Mouse (Mus musculus) forelimb bud, embryonic 11.5 days (tissue): ENCODE results near the gene Krt28.

Experiments
- DNase-seq: peaks from one replicate; pipeline ENCODE4 v3.0.0-alpha.2; 2012; ENCODE audit warnings: low read depth, low spot score

Krt28 gene

DNA sequence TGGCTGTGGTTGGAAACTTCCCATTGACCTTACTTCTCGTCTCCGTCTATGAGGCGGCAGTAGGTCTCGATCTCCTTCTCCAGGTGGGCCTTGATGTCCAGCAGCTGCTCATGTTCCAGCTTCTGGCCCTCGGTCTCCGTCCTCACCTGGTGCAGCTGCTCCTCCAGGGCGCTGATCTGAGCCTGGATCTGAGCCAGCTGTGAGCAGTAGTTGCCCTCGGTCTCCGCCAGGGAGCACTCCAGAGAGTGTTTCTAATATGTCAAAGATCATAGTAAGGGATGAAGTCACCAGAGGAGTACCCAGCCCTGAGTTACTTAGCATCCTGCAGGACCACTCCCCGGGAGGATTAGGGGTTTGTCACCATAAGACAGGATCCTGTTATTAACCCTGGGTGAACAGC lies 7.9 kb downstream of the Krt28 start:
- DNase-seq: no peak

DNA sequence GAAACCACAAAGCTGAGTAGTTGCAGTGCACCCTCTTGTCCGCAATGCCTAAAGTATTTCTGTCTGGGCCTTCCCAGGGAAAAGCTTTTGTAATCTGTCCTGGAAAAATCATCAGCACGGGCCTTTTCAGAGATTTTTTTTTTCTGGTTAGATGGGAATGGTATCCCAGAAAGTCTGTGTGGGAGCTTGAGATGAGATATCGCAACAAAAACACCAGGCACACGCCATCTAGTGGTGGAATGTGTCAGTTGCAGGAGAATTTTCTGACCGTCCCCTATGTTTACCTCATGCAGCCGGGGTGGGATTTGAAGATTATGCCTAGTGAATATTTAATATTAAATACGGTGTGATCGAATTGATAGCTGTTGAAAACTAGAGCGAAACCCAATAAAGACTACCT lies 10.3 kb downstream of the Krt28 start:
- peak; percentile 62 for DNase-seq

DNA sequence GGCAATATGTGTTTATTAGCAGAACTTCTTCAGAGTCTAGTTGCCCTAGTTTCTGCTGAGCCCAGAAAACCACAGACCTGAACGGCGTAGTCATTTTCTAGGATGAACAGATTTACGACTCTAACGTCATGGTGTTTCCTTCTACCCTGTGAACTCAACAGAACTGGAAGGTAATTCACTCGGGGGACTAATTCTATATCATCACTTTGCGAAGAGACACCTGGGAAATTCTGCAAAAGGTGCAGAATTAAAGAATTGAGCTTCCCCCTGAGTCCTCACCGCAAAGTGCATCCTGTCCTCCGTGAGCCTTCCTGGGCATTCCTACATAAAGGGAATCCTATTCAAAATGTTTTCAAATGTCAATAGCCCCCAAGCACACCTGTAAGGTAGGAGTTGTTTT lies 13.3 kb downstream of the Krt28 start:
- DNase-seq: no peak

DNA sequence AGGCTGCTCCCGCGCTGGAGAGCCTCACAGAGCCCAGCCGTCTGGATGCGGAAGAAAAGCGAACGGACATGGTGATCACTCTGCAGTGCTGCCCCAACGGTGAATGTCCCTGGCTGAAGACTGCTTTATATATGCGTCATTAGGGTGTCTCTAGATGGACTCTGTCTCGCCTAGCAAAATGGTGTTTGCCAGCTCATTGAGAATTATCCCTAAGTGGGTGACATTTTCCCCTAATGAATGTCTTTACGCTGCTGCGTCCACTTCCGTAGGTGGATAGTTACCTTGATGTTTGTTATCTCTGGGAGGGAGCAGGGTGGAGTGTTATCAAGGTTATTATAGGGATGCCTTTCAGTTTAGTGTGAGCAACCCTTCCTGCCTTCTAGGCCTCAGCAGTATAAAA lies 23.7 kb downstream of the Krt28 start, which contains the start of gene Krt27:
Krt27 (minus strand) TSS at position 101 of the 400 bp plus-strand sequence.
- DNase-seq: no peak

DNA sequence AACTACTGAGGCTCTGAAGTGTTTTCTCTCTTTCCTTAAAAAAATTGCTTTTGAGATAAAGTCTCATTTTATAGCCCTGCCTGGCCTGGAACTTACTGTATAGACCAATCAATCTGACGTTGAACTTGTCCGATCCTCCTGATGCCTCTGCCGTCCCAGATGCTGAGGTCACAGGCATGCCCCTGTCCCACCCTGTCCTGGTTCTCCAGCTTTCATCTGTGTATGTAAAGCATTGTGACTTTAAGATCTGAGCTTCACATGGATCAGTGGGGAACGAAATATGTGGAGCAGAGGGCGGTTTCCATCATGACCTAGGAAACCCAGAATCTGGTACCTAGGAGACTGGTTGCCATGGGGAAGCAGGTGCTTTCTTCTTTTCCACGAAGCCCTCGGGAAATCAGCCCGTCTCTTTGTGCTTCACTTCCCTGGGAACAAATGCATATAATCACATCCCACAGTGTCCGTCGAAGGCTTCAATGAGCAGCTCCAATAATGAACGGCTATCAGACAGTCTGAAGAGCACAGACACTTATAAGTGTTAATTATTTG lies 35.3 kb downstream of the Krt28 start:
- DNase-seq: no peak

DNA sequence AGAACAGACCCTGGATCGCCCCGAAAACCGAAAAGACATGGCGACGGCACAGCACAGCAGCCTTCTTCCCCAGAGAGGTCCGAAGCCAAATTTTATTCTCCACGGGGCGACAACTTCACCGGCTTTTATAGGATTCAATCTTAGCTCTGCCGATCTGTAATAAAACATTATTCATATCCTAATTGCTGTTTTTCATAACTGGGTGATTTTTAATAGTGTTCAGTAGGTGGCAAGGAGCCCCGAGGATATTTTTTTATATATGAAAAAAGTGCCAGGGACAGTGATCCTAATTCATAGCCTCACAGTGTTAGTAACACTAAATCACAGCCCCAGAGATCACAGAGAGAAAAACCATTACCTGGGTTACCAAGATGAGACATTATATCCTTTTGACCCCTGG lies 36.8 kb downstream of the Krt28 start, which contains the start of gene Krt26:
Krt26 (minus strand) TSS at position 101 of the 400 bp plus-strand sequence.
- no peak for DNase-seq

DNA sequence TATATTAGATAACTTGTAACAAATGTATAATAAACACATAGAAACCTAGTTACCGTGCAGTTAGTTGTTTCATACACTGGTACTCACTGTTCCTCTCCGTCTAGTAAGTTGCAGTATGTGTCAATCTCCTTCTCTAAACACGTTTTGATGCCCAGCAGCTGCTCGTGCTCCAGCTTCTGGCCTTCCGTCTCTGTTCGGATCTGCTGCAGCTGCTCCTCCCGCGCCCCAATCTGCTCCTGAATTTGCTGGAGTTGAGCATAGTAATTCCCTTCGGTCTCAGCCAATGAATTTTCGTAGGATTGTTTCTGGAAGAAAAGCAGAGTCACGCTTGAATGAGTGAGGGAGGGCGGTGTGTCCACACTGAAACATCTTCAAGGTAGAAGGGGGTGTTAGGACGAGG lies 41.3 kb downstream of the Krt28 start:
- no peak for DNase-seq

DNA sequence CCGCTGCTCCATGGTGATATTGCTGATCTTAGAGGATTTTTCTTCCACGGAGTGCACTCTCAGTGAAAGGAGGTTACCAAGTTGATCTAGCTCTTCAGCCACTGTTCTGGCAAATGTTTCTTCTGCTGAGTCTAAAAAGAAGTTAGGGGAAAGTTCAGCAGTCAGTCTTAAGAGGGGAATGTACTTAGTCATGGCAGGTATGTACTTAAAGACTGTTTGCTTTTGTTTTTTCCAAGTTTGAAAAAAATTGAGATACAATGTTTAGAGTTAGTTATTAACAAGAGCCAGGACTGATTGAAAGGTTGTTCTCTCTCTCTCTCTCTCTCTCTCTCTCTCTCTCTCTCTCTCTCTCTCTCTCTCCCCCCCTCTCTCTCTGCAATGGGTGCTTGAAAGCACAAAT lies 45.0 kb downstream of the Krt28 start:
- DNase-seq: no peak

DNA sequence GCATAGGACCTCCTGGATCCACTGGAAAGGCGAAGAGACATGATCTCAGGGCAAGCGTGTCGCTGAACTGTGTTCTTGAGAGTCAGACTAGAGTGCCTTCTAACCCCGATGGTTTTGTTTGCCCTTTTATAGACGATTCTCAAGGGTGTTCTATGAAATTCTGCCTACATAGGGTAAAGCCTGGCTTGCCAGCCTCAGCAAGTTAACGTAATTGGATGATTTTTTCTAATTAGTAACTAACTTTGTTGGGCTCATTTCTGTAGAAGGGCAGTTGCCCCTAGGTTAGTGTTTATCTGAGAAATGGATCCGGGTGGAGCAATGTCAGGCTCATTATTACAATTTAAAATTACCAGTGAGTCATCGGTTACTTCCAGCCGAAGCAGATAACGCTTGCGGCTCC lies 51.9 kb downstream of the Krt28 start, which contains the start of gene Krt25:
Krt25 (minus strand) TSS at position 101 of the 400 bp plus-strand sequence.
- DNase-seq: no peak

DNA sequence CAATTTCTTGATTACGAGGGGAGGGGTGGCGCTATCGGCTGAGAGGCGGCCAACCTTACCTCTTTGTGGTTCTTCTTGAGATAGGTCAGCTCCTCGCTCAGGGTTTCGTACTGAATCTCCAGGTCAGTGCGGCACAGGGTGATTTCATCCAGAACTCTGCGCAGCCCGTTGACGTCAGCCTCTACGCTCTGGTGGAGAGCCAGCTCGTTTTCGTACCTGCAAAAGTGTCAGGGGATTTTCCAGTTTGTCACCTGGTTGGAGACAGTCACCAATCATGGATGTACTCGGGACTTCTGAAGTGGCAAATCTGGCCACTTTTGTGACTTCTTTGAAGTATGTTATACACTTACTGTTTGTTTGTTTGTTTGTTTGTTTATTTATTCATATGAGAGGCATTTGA lies 53.6 kb downstream of the Krt28 start:
- DNase-seq: no peak

DNA sequence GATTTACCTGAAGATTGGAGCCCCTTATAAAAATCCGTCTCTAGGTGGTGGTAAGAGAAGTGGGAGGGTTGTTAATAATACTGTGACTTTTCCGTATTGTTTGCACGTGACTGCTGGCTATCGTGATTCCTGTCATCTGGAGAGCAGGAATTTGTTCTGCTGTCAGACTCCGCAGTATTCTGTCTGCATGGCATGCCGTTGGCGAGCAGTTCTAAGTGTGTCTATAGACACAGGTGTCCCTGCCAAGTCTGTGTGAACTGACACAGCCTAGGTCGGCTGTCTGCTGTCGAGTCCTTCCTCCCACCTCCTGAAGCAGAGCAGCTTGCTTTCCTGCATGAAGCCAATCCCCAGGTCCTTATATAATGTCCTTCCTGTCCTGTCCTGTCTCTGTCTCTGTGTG lies 55.6 kb downstream of the Krt28 start:
- DNase-seq: no peak

DNA sequence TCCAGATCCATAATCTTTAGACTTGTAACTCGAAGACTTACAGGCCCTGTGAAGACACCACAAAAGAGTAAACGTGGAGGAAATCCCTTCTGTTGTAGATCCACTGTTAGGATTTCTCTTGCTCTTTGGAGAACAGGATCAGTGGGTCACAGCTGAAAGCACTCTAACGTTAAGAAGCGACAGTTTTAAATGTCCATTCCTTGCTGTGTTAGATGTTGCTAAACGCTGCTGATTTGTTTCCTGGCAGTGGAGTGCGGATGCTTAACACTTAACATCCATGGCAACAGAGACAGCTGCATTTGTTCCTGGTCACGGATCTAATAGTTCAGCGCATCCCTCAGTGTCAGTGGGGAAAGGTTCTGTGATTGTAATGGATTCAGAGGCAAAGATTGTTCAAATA lies 58.2 kb downstream of the Krt28 start:
- DNase-seq: no peak
